Mouse (Mus musculus) heart, postnatal 14 days (tissue): ENCODE results near the gene Sobp. TPM values are rescaled to one million over a fixed set of nuclear protein-coding genes. Genes with fewer than 3 reads are reported as not detected.

Source experiments
- DNase-seq, 2 experiments: peaks; one replicate each; pipeline ENCODE4 v3.0.0; 2021 to 2022
- intact Hi-C: fragments of 180-260 bp; cut with DNase I; formaldehyde crosslinking; loops from one replicate; pipeline ENCODE4 v1.15.1; 2025
- total RNA-seq, 2 experiments: library from RNA; stranded (reverse); gene quantifications; 2 replicates each; pipeline ENCODE4 v1.2.3; 2021

The Sobp gene
- total RNA-seq, 2 experiments from 2014 or later, result 14.4 to 14.6 TPM

DNA sequence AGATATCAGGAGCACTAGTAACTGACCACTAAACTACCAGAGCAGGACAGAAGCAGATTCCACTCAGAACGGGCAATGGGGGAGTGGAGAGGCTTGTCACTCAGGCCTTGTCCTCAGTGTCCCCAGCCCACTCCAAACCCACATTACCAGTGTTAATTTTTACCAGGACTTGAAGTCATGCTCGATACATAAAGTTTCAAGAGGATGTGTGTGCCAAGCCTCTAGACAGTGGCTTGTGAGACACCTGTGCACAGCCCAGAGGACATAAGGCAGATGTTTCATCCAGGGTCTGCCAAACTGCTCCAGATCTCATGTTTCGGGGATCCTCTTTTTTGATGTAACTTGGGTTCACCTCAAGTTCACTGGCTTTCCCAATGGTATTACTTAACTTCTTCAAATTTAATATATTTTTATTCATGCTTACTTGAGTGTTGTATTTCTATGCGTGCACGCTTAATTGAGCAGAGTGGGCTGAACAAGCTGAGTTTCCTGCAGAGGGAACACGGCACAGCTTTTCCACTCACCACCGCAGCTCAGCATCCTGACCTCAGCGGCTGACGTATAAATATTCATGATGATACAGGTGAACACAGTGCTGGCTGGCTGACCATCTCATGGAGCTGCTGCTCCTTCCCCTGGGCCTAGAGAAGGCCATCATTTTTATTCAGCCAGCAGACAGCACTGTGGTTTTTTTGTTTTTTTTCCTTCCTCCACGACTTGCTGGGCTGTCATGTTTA, 131.6 kb downstream of the Sobp start:
- intact Hi-C loops, result no loop called here

DNA sequence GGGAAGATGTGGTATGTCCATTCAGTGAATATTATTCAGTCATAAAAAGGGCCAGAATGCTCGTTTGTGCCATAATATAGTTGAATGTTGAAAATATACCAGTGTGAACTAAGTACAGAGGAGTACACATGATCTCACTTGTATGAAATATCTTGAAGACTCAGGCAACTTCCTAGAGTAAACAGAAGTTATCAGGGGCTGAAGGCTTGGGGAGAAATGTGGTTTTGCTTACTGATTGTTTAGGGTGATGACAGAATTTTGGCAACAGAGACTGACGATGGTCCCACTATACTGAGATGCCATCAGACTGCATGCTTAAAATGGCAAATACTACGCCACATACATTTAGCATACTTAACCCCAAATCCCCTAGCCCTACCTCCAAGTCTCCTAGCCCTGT, 132.5 kb downstream of the Sobp start:
- intact Hi-C loops, result no loop called here
- DNase-seq, result no peak

More for the DNA sequence above, 131.6 kb downstream of the Sobp start:
- no peak for DNase-seq

DNA sequence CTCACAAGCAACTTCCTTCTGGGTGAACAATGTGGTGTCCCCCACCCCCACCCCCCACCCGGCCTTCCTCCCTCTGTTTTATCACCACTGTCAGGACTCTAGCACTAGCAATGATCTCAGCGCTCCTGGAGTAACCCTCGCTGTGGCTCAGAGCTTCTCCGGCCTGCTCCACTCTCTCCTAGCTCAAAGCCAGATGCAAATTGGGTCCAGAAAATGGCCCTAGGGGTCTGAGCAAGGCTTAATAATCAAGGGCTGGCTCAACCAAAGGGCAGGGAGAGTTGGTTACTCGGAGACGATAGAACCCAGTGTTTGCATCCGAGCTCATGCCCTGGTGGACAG, 136.9 kb downstream of the Sobp start:
- no peak for DNase-seq
- intact Hi-C loops, result loop anchor here (5.0 kb wide), 1 partner anchor 135 kb away; the partner anchor contains the start of genes 9030612E09Rik and Sobp

GRCm38 (mm10) chr10:43036646-43037454, 137.5 kb downstream of the Sobp start:
- intact Hi-C loops, result loop anchor here (5.0 kb wide), 1 partner anchor 135 kb away; the partner anchor contains the start of genes 9030612E09Rik and Sobp
- DNase-seq, result no peak

GRCm38 (mm10) chr10:43035579-43035978, 138.8 kb downstream of the Sobp start:
- DNase-seq, result peak; percentile 52 to 62
- intact Hi-C loops, result loop anchor here (5.0 kb wide), 1 partner anchor 137 kb away; the partner anchor contains the start of genes 9030612E09Rik and Sobp

DNA sequence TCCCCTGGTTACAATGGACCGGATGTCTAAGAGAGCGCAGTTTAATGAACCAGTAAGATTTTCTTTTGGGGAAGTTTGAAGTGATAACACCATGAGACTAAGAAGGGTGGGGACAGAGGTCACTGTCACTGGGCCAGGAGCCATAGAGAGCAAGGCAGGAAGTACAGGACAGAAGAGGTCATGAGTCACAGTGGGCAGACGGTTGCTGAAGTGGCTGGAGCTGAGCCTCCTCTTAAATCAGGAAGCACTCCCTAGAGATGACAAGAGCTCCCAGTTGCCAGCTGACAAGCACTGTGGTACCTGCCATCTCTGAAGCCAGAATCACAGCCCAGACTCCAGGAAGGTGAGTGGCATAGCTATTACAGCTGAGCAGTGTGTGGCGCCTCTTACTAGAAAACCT, 139.5 kb downstream of the Sobp start:
- peak; percentile 51 to 62 for DNase-seq
- intact Hi-C loops, result loop anchor here (5.0 kb wide), 1 partner anchor 137 kb away; the partner anchor contains the start of genes 9030612E09Rik and Sobp

- intact Hi-C loops, result no loop called here
- no peak for DNase-seq
These were observed 140.7 kb downstream of the Sobp start for GRCm38 (mm10) chr10:43033481-43034248.

GRCm38 (mm10) chr10:43027006-43027405, 147.3 kb downstream of the Sobp start:
- intact Hi-C loops, result no loop called here
- no peak for DNase-seq

DNA sequence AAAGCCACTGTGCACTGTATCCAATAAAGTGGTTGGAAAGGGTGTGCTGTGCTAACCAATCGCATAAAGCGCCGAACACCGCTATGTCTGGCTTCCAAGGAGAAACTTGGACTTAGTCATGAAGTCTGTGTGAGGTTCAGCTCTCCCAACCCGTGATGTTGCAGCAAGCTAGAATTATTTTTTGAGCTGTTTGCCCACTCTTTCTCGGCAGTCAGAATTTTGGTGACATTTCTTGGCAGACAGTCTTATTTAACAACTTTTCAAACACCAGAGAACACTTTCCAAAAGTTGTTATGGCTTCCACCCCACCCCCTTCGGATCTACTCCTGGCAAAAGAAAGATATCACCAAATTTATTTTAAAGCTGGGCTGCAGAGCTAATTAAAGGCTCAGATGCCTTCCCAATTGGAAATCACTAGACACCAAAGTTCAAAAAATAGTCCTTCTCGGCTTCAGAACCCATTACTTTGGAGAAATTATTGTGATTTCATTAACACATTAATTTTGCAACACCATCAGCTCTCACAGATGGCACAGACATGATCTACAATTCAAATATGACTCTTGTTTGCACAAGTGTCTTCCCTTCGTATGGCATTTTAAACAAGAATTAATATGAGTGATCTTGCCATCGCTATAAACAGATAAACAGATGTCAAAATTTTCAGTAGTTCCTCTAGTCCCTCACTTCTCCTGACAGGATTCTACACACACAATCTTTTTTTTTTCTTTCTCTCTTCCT, 150.7 kb downstream of the Sobp start:
- intact Hi-C loops, result no loop called here
- DNase-seq, result no peak

GRCm38 (mm10) chr10:43022190-43022761, 152.1 kb downstream of the Sobp start:
- no peak for DNase-seq
- intact Hi-C loops, result no loop called here

DNA sequence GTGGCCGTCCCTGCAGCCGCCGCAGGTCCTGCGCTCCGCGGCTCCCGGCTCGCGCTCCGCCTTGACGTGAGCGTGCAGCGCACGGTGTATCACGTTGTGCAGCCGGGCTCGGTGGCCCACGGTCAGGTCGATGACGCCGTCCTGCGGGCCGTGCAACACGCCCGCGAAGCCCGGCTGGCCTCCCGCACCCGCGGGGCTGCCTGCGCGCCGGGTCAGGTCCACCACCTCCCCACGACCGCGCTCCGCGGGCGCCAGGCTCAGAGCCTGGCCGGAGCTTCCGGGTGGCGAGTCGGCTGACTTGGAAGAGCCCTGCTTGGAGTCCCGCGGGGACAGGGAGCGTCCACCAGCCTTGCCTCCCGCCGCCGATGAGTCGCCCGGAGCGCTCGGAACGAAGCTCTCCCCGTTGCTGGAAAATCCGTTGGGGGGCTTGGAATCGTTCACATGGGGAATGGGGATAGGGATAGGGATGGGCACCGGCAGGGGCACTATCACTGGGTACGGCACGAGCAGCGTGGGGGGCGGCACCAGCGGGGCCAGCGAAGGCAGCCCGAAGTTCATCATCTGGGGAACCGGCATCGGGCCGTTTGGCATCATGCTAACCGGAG, 152.7 kb downstream of the Sobp start:
- DNase-seq, result peak; percentile 56 to 59
- intact Hi-C loops, result no loop called here

DNA sequence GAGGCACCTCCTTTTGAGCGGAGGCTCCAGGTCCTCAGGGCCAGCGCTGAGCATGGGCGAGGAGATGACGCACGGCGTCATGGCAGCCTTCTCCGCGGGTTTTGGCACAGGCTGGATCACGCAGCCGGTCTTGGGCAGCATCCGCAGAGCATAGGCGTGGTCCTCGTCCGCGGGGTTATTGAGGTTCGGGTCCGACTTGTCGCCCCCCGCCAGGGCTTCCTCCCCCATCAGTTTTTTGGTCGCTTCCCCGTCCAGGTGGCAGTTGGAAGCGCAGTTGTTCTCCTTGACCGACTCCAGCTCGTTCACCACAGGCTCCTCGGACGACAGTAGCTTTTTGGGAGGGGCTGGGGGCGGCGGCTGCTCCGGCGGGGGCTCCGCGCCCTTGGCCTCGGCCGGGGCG, 153.3 kb downstream of the Sobp start:
- intact Hi-C loops, result no loop called here
- DNase-seq, result no peak

DNA sequence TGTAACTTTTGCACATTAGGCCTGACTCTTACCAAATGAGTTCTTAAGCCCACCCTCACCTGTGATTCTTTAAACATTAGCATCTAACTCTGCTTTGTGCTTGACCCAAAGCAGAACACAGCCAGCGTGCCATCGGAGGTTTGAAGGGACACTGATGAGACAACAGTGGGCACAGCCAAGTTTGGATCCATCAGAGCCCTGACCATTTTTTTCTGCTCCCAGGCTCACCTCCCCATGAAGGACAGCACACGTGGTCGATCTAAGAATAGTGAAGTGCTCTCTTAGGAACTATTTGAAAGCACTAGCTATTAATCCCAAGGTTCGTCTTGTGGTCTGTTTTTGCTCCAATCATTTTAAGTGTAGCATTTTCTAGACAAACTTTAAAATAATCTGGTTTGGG, 159.5 kb downstream of the Sobp start:
- intact Hi-C loops, result no loop called here
- no peak for DNase-seq

GRCm38 (mm10) chr10:43014358-43014757, 160.0 kb downstream of the Sobp start:
- no peak for DNase-seq
- intact Hi-C loops, result no loop called here

GRCm38 (mm10) chr10:43008116-43008515, 166.2 kb downstream of the Sobp start:
- intact Hi-C loops, result loop anchor here (5.0 to 10.0 kb wide), 2 partner anchors 164 to 367 kb away; partner anchors contain the start of genes 9030612E09Rik and Sobp
- DNase-seq, result peak; percentile 23 to 25

DNA sequence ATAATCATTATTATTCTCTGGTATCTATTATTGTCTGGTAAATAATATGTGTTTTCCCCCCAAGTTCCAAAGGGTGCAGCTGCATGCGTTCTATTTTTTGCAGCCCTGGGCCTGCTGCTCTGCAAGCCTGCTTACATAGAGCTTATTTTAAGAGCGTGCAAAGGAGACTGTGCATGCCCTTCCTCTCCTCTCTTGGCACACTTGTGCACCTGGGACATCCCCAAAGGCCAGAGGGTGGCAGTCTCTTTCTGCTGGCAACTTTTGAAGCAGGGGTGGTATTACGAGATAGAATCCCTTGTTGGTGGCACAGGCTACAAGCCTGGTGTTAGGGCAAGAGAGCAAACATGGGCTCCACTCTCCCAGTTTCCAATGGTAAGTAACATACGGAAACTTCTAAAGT, 167.8 kb downstream of the Sobp start:
- peak in 1 of 2 experiments; percentile 56 for DNase-seq
- intact Hi-C loops, result loop anchor here (5.0 to 10.0 kb wide), 2 partner anchors 166 to 368 kb away; partner anchors contain the start of genes 9030612E09Rik and Sobp

DNA sequence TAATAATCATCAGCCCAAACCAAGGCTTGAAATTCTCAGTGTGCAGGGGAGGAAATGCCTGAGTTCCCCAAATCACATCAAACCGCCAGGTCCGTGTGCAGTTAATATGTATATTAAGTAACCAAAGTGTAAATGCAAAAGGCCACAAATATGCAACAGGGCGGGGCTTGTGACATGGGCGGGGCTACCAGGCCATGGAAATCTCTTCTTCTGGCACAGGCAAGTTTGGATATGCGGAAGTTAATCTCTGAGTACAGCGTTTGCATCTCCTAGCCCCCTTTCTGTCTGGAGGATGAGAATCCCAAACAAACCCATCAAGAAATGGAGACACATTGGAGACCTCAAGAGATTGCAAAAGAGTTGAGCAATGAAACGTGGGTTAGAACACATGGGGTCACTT, 168.7 kb downstream of the Sobp start:
- intact Hi-C loops, result loop anchor here (5.0 to 10.0 kb wide), 2 partner anchors 167 to 369 kb away; partner anchors contain the start of genes 9030612E09Rik and Sobp
- DNase-seq, result no peak

- intact Hi-C loops, result loop anchor here (5.0 to 10.0 kb wide), 2 partner anchors 167 to 370 kb away; partner anchors contain the start of genes 9030612E09Rik and Sobp
- no peak for DNase-seq
These were observed 169.3 kb downstream of the Sobp start for GRCm38 (mm10) chr10:43005031-43005430.
